Mouse (Mus musculus) lung, adult 10 weeks (tissue): ENCODE results near the gene Cntn4. TPM values are rescaled to one million over a fixed set of nuclear protein-coding genes. Genes with fewer than 3 reads are reported as not detected.

Experiments used
- polyA plus RNA-seq: library from polyadenylated mRNA; stranded (reverse); fragments of 350-450 nt; fragmentation: Illumina TruSeq; extraction: RNeasy Lipid Tissue Mini Kit (QIAGEN cat#74804); gene quantifications from one replicate; pipeline ENCODE4 v1.2.3, GENCODE M21; 2014; ENCODE audit warnings: low read depth, low replicate concordance; ENCODE audit not compliant: insufficient read depth

Cntn4 gene
- 0.29 TPM for polyA plus RNA-seq

GRCm38 (mm10) chr6:105677149-105678031, at the start of gene Cntn4:
Gene Cntn4, plus strand, starts transcription at chr6:105677660.

